Mouse (Mus musculus): Measurements from ENCODE around the gene Mipep.
A peak's percentile ranks its signal among the peaks of the same experiment; 100 is the strongest.

Mipep gene

DNA sequence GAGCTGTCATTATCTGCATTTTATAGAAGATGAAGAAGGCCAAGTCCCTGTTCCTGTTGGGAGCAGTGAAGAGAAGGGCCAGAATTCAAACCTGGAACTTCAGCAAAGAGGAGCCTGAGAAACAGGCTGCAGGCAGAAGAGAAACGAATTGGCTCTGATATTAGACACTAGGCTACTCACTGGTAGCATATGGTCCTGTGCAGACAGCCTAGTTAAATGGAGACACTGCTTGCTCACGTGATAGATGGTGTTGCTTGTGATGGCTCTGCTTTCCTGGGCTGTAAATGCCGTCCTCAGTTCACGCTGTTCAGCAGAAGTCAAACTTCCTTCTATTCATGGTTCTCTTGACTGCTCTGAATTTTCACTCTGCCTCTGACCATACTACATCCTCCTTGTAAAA, 98.3 kb downstream of the Mipep start:
- DNase-seq, result peak in 1 of 2 experiments; percentile 26

DNA sequence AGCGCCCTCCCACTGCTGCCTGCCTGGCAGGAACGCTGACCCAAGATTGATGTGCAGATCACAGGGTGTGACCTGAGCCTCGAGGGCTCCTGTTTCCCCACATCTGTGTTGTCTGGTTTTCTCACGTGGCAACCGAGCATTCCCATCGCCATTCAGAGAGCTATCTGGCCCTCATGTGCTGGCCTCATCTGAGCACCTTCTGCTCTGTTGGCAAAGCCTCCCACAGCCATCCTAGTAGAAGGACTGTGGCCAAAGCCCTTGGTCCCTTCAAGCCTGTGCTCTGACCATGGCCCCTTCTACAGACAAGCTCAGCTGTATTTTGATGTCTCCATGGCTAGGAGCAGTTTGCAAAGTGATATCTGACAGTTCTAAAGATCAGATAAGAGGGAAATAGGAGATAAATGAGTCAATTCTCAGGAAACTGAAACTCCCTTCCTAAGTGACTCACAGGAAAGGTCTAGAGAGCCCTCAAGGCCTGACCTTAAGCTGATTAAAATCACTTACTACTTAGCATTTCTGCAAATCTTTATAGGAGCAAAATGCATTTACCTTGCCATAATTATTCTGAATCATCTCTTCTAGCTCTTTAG, 101.1 kb downstream of the Mipep start:
- DNase-seq, result peak; percentile 71 to 72

DNA sequence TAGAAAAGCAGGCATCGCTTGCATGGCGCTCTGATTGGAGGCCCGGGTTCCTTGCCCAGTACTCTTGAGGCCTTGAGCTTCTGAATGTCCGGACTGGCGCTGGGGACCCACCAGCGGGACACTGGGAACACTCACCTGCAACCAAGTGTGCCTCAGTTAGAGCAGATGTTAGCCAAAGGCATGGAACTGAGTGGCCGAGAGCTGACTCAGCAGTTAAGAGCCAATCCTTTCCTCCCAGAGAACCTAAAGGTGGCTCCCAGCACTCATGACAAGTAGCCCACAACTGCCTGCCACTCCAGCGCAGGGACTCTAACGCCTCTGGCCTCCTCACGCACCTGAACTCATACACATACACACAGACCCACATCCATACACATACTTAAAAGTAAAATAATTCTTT, 109.5 kb downstream of the Mipep start:
- DNase-seq, result no peak

DNA sequence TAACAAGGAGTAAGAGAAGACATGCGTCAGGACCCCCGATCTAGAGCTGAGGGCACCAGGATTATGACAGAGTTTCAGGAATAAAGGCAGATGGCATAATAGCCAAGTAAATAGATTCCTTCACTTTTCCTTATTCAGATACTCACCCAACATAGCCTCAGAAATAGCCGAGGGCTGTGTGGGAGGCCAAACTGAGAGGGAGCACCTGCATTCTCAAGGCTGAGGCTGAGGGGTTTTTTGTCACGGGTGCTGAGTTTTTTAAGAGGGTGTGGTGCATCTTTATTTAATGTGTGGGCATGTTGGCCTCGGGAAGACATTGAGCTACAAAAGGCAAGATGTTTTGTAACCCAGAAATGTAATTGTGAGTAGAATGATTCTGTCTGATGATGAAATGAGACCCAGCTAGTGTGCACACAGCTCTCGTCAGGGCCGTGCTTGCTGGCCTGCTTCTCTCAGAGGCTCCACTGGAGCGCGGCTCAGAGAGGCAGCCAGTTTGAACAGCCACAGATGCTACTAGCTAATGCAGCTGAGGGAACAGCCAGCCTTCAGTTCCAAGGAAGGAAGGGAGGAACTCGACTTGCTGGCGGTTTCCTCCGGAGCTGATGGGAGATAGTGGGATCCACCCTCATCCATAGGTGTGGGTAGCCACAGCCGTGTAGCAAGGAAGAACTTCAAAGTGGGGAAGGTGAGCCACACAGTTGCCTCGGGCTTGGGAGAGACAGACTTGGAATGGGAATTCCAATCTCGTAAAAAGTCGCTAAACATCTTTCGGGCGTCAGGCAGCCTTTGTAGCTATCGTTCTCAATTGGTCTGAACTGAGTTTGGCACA, 111.0 kb downstream of the Mipep start:
- DNase-seq, result no peak

DNA sequence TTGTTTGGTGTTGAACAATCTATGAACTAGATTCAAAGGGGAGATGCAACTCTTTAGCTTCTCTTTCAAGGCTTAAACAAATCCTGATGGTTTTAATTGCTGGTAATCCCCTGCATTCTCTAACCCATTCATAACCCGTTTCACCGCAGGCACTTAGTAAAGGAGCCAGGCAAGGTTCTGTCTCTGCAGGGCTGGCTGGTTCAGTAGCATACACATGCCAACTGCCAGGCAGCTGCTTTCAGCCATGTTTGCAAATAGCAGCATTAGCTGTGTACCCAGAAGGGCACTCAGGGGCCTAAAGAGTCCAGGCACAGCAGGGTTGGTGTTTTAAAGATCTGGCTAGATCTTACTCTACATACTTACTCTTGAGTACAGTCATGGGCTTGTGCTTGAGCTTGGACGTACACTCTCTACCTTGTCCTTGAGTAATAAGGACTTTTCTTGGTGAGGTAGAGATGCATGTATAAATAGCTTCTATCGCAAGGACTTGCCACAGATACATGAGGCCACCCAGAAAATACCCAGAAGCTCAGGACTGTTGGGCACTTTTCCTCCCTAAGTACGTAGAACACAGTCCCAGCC, 113.8 kb downstream of the Mipep start:
- no peak for DNase-seq

DNA sequence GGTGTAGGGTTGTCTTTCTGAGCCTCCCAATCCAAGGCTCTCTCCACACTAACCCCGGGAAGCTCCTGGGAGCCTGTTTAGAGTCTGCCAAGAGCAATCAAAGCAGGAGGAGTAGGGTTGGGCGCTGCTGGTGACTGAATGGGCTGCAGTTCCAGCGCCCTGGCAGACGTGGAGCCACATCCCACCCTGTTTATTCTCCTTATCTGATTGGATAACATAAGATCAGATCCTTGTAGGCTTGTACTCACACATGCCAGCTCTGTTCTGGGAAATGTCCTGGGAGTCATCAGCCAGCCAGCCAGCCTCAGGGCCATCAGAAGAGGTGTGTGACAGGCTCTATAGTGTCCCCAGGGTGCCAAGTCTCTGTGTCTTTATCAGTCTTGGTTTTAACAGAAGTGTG, 120.1 kb downstream of the Mipep start:
- DNase-seq, result no peak

DNA sequence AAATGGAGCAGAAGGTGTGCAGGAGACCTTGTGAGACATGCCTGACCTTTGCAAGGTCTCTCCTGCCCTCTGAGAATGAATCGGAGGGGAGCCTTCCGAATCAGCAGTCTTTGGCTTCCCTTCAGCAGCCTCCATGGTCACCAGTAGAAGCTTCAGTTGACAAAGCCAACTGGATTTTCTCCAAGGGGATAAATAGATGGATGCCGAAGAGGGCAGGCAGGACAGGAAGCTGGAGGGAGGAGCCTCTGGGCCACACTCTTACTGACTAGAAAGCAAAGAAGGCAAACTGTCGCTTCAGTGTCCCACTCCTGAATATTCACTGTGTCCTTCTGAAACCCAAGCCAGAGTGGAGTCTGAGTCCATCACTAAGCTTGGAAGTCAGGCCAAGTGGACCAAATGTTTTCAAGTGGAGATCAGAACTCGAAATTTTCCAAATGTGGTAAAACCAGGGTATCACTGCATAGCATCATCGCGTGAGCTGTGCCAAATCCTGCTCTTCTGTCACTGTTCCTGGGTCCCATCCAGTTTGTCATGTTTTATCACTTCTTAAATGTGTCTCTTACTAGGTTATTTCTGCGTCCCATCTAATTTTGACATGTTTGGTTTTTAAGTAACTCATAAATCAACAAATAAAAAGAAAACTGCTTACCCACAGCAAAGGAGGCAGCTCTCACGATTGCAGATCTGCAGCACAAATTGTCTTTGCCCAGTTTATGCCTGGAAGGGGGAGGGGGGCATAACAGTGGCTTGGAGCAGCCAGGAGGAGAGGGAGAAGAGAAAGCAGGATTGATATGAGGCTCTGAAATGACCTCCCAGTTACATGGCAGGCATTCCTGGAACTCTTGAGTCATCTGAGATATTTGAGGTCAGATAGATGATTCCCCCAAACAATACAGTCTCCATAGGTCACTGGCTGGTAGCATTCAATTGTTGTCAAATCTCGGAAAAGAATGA, 122.3 kb downstream of the Mipep start:
- peak; percentile 23 to 26 for DNase-seq

DNA sequence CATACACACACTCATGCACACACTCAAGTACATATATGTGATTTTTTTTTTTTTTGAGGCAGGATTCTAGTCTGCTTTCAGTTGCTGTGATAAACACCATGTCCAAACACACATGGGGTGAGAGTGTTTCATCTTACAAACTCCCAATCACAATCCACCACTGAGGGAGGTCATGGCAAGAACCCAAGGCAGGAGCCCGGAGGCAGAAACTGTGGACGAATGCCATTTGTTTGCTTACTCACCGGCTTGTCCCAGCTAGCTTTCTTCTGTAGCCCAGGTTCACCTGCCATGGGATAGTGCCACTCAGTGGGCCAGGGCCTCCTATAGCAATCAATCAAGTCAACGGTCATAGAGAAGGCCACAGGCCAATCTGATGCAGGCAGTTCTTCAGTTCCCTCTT, 125.0 kb downstream of the Mipep start:
- no peak for DNase-seq

DNA sequence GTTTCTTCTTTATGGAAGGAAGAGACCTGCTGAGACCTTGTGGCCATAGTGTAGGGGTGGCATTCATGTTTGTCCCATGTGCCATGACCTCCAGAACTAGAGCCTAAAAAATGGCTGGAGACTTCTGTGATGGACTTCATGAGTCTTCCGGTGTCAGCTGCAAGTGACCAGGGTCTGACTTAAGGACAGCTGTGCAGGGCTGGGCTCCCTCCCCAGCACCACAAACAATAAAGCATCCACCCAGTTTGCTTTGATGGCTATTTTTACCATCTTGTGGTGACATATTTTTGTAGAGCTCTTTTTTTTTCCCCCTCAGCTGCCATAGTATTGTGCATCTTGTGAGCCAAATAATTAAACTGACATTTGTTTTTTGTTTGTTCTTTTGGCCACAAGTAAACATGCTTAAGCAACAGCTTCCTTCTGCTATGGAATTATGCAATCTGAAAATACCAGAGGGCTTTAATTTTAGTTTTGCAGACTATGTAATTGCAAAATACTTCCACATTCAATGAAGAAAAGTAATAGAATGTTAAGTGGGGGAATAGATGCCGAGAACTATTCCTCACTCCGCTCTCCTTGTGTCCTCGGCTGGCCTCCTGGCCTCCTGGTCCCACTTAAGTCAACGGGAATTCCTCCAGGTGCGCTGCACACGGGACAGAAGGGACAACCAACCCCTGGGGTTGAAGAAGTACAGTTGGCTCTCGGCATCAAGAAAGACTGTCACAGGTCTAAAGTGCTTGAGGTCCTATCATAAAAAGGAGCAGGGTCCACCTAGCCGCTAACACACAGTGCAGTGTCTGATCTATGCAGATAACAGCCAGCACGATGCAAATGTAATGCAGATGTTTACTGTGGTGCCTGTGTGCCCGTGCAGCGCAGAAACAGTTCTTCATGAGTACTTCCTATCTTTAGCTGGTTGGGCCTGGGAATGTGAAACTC, 126.4 kb downstream of the Mipep start:
- DNase-seq, result no peak

DNA sequence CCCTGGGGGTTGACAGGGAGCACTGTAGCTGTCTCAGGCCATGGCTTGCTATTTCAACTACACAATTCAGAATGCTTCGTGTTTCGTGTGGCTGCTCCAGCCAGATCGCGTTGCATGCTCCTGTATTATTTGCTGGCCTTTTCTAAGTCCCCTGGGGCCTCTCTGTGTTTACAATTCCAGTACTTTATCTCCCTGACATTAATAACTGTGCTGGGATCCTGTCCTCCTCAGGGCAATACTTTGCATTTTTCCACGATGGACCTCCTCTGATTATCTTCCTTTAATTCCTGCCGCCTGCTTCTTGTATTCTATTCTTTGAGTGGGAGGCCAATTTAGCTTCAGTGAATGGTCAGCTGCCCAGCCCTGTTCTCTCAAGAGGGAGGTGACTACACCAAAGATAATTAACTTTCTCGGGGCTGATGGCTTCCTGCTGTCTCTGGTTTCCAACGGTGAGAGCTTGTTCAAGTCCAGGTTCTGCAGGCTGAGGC, 128.7 kb downstream of the Mipep start:
- DNase-seq, result no peak

DNA sequence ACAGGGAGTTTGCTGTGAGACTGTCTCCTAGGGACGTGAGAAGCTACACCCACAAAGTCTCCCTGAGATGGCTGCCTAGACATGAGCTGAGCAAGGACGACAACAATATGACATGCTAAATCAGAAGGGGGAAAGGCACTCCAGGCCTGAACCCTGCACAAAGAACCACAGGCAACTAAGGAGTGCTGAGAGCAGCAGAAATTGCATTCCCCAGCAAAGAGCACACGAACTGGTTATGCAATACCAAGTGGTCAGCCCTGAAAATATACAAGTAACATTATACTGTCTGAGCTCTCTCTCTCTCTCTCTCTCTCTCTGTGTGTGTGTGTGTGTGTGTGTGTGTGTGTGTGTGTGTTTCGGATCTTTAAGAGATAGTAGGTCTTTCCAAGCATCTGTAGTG, 132.3 kb downstream of the Mipep start:
- no peak for DNase-seq

DNA sequence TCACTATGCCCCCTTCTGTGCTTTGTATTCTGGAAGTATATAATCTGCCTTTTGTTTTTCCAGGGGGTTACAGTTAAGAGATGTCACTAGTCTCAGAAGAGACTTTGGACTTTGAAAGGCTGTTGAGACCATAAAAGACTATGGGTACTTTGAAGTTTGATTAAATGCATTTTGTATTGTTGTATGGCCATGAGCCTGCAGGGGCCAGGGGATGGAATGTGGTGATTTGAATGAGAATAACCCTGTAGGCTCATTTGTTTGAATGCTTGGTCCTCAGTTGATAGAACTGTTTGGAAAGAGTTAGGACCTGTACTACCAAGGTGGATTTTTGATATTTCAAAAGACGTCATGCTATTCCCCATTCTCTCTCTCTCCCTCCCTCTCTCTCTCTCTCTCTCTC, 141.6 kb downstream of the Mipep start:
- no peak for DNase-seq

DNA sequence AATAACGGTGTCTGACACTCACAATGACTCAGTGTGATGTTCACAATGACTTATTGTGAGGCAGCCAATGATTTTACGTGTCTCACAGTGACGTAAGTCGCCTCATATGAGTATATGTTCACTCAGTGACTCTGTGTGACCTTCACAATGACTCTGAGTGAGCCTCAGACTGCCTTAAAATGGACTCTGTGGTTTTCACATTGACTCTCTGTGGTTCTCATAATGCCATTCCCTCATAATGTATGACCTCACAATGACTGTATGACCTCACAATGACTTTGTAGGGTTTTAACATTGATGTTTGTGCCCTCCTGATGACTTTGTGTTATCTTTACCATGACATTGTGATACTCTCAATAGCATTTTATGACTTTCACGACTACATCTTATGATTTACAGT, 151.3 kb downstream of the Mipep start:
- no peak for DNase-seq

DNA sequence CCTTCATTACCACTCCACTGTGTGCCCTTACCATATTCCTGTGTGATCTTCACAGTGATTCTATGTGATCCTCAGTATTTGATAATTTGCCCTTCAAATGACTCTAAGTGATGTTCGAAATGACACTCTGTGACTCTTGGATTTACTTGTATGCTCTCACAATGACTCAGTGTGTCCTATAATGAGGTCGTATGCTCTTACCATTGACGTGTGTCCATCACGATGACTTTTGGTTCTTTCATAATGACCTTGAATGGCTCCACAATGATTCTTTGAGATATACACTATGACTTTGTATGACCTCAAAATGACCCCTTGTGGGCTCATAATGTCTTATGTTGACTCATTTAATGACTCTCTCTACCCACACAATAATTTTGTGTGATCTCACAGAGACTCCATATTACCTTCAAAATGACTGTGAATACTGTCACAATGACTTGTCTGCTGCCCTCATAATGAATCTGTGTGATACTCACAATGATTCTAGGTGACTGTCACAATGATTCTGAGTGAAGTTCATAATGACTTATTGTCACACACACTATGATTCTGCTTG, 153.2 kb downstream of the Mipep start:
- no peak for DNase-seq

Data from cerebellum, postnatal 36 days (tissue).